Mouse (Mus musculus): ENCODE results near the gene Ankfn1. TPM values are rescaled to one million over a fixed set of nuclear protein-coding genes. Genes with fewer than 3 reads are reported as not detected.

Gene Ankfn1
- polyA plus RNA-seq, 1 experiment, result 2.5 TPM

DNA sequence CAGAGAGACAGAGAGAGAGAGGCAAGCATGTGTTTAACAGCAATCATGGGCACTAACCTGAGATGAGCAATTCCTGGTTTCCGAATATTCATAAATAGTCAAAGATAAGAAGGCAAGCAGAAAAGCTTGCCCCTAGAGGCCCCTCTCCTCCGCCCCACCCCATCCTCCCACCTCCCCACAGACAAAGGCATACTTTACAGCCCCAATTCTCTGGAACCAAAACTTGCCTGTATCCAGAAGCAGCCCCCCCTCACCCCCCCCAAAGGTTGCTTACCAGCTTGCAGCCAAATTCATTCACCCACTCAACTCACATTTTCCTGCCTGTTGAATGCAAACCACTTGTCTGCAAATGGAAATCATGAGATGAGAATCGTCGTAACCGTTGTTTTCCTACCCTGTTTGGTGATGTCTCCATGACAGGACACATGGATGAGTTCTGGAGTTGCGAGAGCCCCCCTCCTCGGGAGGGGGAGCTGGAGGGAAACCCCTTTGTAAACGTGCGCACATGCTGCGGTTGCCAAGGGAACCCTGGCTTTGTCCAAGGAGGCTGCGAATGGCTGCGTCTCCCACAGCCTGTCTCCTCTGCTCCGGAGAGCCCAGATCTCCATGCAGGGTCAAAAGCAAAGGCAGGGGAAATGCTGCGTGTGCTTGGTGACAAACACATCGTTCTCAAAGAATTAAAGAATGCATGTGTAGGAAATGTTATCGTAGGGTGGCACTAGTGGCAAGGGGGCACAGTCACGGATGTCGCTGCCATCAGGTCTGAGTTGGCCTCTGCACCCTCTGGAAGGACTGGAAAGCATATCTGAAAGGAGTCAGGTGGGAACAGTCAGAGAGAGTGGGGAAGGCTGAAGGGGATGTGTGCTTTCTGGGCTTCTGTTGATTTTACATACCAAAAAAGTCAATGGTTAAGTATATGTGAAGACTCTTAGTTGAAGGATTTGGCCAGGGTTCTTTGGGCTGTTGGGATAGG lies 80.7 kb downstream of the Ankfn1 start:
- Histone ChIP-seq H3K4me1 (ENCODE audit: control insufficient read depth, insufficient read depth, low read length) (no peaks in the 10 kb centered on the region), H3K4me3 (replicated peaks; ENCODE audit: extremely low read depth, low read depth, low read length) (no peak overlapping the region)
- TF ChIP-seq CTCF (IDR thresholded peaks at IDR 0.05; ENCODE audit: insufficient read depth, low read length) (no peak), POLR2A (IDR thresholded peaks at IDR 0.05; ENCODE audit: borderline replicate concordance, extremely low read depth, low read depth, low read length) (no peak)
- 40% methylated on average over 18 of the region's 18 CpGs for whole genome bisulfite sequencing
- no peak for DNase-seq

DNA sequence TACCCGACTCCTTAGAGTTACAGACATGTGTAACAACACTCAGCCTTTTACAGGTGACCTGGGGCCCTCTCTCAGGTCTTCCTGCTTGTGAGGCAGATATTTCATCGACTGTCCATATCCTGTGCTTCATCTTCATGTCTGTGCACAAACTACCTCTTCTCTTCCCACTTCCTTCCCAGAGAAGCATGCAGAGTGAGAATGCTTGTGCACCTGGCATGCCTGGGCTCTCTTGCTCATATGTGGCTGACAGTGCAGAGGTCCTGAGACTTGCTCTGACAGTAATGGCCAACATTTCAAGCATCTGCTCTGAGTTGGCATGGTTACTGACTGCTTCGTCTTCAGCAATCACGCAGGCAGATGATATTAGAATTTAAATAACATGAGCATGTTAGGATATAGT lies 83.8 kb downstream of the Ankfn1 start:
- DNase-seq, result no peak
- no peak for TF ChIP-seq POLR2A (IDR thresholded peaks at IDR 0.05; ENCODE audit: borderline replicate concordance, extremely low read depth, low read depth, low read length)
- no peak for TF ChIP-seq CTCF (IDR thresholded peaks at IDR 0.05; ENCODE audit: insufficient read depth, low read length)
- no peaks in the 10 kb centered on the region for H3K4me1 ChIP-seq (ENCODE audit: control insufficient read depth, insufficient read depth, low read length)
- no peak overlapping the region for H3K4me3 ChIP-seq (replicated peaks; ENCODE audit: extremely low read depth, low read depth, low read length)
- WGBS, result 75% methylated on average over 4 of the region's 4 CpGs

DNA sequence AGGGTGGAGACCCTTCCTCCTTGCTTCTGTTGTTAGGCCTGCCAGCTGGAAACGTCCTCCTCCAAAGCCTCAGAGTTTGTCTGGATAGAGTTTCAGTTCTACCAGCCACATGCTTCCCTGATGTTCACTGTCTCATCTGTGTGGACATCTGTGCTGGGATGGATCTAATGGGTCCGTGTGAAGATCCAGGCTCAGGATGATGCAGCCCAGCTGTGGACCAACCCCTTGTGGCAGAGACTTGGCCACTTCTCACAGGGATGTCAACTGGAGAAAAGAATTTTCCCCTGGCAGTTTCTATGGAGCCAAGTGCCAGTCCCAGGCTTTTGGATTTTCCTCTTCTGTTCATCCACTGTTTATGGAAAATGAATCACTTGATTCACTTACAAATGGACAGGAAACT lies 100.5 kb downstream of the Ankfn1 start:
- DNase-seq, result no peak
- TF ChIP-seq POLR2A (IDR thresholded peaks at IDR 0.05; ENCODE audit: borderline replicate concordance, extremely low read depth, low read depth, low read length) (no peak), CTCF (IDR thresholded peaks at IDR 0.05; ENCODE audit: insufficient read depth, low read length) (no peak)
- Histone ChIP-seq H3K4me3 (replicated peaks; ENCODE audit: extremely low read depth, low read depth, low read length) (no peak overlapping the region), H3K4me1 (ENCODE audit: control insufficient read depth, insufficient read depth, low read length) (peaks cover 4% of the 10 kb centered on the region; the same call in 1 of the 2 replicates)
- WGBS, result 35% methylated on average over 2 of the region's 2 CpGs

GRCm38 (mm10) chr11:89673916-89674507 lies 103.4 kb downstream of the Ankfn1 start:
- TF ChIP-seq CTCF (IDR thresholded peaks at IDR 0.05; ENCODE audit: insufficient read depth, low read length), result no peak
- no peak for TF ChIP-seq POLR2A (IDR thresholded peaks at IDR 0.05; ENCODE audit: borderline replicate concordance, extremely low read depth, low read depth, low read length)
- H3K4me3 ChIP-seq (replicated peaks; ENCODE audit: extremely low read depth, low read depth, low read length), result no peak overlapping the region
- 15% methylated on average over 1 of the region's 1 CpGs for WGBS

GRCm38 (mm10) chr11:89672510-89673085 lies 104.9 kb downstream of the Ankfn1 start:
- DNase-seq, result no peak
- Histone ChIP-seq H3K4me1 (ENCODE audit: control insufficient read depth, insufficient read depth, low read length) (peaks cover 4% of the 10 kb centered on the region; the same call in 1 of the 2 replicates), H3K4me3 (replicated peaks; ENCODE audit: extremely low read depth, low read depth, low read length) (no peak overlapping the region)
- 58% methylated on average over 3 of the region's 3 CpGs for whole genome bisulfite sequencing
- TF ChIP-seq CTCF (IDR thresholded peaks at IDR 0.05; ENCODE audit: insufficient read depth, low read length) (no peak), POLR2A (IDR thresholded peaks at IDR 0.05; ENCODE audit: borderline replicate concordance, extremely low read depth, low read depth, low read length) (no peak)

More at GRCm38 (mm10) chr11:89673916-89674507, 103.4 kb downstream of the Ankfn1 start:
- peaks cover 4% of the 10 kb centered on the region; the same call in 1 of the 2 replicates for H3K4me1 ChIP-seq (ENCODE audit: control insufficient read depth, insufficient read depth, low read length)
- no peak for DNase-seq

DNA sequence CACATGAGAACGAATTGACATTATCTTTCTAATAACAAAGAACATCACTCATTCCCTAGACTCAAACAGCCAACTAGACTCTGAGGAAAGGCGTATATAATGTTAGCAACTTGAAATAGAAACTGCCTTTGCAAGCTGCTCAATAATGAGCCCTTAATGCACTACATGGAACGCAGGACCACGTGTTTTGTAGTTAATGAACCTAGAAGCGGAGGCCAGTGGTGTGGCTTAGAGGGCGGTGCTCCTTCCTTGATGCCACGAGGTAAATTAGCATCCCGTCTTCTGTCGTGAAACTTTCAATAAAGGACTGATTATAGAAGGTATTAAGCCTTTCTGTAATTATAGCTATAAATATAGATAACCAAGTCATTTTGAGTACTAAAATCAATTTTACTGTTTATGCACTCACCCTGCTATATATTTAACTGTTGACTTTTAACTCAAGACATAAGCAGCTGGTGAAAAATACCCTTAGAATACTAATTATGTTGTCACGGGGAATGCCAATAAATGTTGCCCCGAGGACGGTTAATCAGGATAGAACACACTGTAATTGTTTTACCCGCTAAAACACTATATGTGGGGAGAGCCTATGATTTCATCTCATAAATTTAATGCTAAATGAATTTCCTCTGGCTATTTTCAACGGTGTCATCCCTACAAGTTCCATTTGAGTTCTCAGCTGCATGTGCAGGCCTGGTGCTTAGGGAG lies 112.1 kb downstream of the Ankfn1 start:
- no peak for DNase-seq
- TF ChIP-seq CTCF (IDR thresholded peaks at IDR 0.05; ENCODE audit: insufficient read depth, low read length), result no peak
- no peak for TF ChIP-seq POLR2A (IDR thresholded peaks at IDR 0.05; ENCODE audit: borderline replicate concordance, extremely low read depth, low read depth, low read length)
- Histone ChIP-seq H3K4me3 (replicated peaks; ENCODE audit: extremely low read depth, low read depth, low read length) (no peak overlapping the region), H3K4me1 (ENCODE audit: control insufficient read depth, insufficient read depth, low read length) (no peaks in the 10 kb centered on the region)
- 85% methylated on average over 14 of the region's 14 CpGs for WGBS

GRCm38 (mm10) chr11:89659048-89659447 lies 118.4 kb downstream of the Ankfn1 start:
- no peak for TF ChIP-seq POLR2A (IDR thresholded peaks at IDR 0.05; ENCODE audit: borderline replicate concordance, extremely low read depth, low read depth, low read length)
- TF ChIP-seq CTCF (IDR thresholded peaks at IDR 0.05; ENCODE audit: insufficient read depth, low read length), result no peak
- no peak for DNase-seq
- WGBS, result 75% methylated on average over 3 of the region's 3 CpGs
- Histone ChIP-seq H3K4me3 (replicated peaks; ENCODE audit: extremely low read depth, low read depth, low read length) (no peak overlapping the region), H3K4me1 (ENCODE audit: control insufficient read depth, insufficient read depth, low read length) (no peaks in the 10 kb centered on the region)

GRCm38 (mm10) chr11:89656556-89656955 lies 120.9 kb downstream of the Ankfn1 start:
- DNase-seq, result no peak
- no peaks in the 10 kb centered on the region for H3K4me1 ChIP-seq (ENCODE audit: control insufficient read depth, insufficient read depth, low read length)
- H3K4me3 ChIP-seq (replicated peaks; ENCODE audit: extremely low read depth, low read depth, low read length), result no peak overlapping the region
- TF ChIP-seq CTCF (IDR thresholded peaks at IDR 0.05; ENCODE audit: insufficient read depth, low read length) (no peak), POLR2A (IDR thresholded peaks at IDR 0.05; ENCODE audit: borderline replicate concordance, extremely low read depth, low read depth, low read length) (no peak)

DNA sequence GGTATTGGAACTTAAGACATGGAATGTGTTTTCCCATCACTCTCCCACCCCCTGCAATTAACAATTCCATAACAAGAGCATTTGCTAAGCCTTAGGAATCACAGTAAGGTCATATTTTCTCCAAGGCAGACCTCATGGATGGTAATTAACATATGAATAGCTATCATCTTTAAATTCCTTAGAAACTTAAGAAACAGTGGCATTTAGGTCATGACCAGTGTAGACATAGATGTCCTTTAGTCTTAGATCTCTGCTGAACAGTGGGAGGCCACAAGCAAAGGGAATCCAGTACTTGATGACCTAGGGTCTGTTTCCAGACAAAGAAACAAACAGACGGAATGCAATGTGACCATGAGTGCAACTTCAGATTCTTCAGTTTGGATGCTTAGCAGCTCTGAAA lies 141.7 kb downstream of the Ankfn1 start:
- no peaks in the 10 kb centered on the region; the same call in 1 of the 2 replicates for H3K4me1 ChIP-seq (ENCODE audit: control insufficient read depth, insufficient read depth, low read length)
- H3K4me3 ChIP-seq (replicated peaks; ENCODE audit: extremely low read depth, low read depth, low read length), result no peak overlapping the region
- DNase-seq, result no peak
- TF ChIP-seq POLR2A (IDR thresholded peaks at IDR 0.05; ENCODE audit: borderline replicate concordance, extremely low read depth, low read depth, low read length), result no peak
- WGBS, result 88% methylated on average over 1 of the region's 1 CpGs
